Mouse (Mus musculus) CD4-positive, CD25-positive, alpha-beta regulatory T cell (primary cell): ENCODE measurements around the gene Med13. TPM values are rescaled to one million over a fixed set of nuclear protein-coding genes. Genes with fewer than 3 reads are reported as not detected.

Experiments used
- polyA plus RNA-seq: library from polyadenylated mRNA; unstranded; fragments of 100-300 nt; shearing (Covaris generic); gene quantifications from one replicate; pipeline ENCODE4 v1.2.1, GENCODE M21; 2017

Med13 gene
- polyA plus RNA-seq, result 23.8 TPM

DNA sequence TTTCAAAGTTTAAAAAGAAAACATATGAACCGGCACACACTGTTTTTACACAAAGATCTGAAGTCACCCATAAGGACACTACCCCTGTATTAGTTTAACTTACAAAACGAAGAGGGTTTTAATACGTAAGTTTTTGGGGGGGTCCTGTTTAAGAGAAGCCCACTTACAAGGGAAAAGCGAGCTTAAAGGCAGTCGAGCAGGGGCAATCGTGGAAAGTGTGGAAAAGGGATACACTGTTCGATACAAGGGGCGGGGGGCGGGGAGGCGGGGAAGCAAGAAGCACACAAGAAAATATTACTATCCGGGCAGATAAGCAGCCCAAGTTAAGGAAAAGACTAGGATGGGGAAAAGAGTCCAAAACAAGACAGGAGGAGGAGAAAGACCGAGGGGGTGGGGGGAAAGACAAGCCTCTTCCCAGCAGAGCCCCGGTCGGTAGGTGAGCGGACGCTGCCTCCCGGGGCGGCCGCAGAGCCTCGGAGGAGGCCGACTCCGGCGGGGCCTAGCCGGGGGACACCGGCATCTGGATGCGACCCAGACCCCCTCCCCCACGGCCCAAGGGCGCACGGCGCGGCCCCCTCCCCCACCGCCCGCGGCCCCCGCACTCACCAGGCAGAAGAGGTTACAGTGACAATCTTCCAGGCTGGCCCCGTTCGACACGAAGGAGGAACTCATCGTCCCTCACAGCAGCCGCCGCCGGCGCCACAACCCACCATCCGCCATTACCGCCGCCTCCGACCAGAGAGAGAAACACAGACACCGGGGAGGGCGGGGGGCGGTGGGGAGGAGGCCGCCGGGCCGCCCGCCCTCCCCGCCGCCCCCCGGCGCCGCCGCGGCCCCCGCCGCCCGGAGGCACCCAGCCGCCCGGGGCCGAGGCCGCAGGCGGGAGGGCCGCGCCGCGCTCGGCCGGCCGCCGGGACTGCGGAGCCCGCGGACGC is at the start of gene Med13:
TSS of gene Med13 (minus strand) at position 749 of the 935 bp plus-strand sequence.

DNA sequence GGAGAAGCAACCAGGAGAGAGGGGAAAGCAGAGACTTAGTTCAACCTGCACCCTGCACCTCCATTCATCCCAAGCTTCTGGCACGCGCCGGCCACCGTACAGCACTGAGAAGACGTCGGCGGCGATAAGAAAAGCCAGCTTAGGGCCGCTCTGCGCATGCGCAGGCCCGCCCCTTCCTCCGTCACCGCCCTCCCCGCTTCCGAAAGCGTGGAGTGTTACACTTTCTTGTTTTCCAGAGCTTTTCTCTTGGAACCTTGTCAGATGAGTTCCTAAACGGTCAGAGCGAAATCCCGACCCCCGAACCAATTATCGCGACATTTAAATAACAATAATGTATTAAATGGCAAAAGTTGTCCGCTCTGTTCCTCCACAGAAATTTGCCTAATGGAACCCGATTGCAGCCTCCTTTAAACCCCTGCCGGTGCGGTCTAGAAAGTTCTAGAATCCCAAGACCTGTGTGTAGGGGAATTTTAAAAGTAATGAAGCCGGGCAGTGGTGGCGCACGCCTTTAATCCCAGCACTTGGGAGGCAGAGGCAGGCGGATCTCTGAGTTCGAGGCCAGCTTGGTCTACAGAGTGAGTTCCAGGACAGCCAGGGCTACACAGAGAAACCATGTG is 99.8 kb downstream of the Med13 start, which contains the start of gene Ints2:
TSS of gene Ints2 (minus strand) at position 116 of the 617 bp plus-strand sequence.

Other genes with a start within 250 kb of the Med13 start
- 1.4 TPM for gene Brip1, start 156.4 kb downstream of the Med13 start, polyA plus RNA-seq
- 14.0 TPM for gene Ints2, start 100.0 kb downstream of the Med13 start, polyA plus RNA-seq
- 50.7 TPM for gene Rnft1, start 127.1 kb upstream of the Med13 start, polyA plus RNA-seq
- gene Rps6kb1, start 187.2 kb upstream of the Med13 start, polyA plus RNA-seq, result 50.2 TPM
- gene Tubd1, start 187.4 kb upstream of the Med13 start, polyA plus RNA-seq, result 7.6 TPM